Mouse (Mus musculus) mouse embryonic stem cell (cell line): Measurements from ENCODE around the gene Fam71e1.

Experiments used
- in situ Hi-C, 2 experiments: fragments of 300-500 bp; cut with MboI; formaldehyde crosslinking; loops; 1 replicate in 1 of 2; 3 replicates in 1 of 2; pipeline ENCODE4 v1.14.3; 2019 to 2020; ENCODE audit warnings: low sequenced_read_pairs in 2 of 2, low pct_unique_long_range_greater_than_20kb in 1 of 2, mixed read lengths in 1 of 2; ENCODE audit not compliant: unreplicated experiment in 1 of 2

Fam71e1 gene

DNA sequence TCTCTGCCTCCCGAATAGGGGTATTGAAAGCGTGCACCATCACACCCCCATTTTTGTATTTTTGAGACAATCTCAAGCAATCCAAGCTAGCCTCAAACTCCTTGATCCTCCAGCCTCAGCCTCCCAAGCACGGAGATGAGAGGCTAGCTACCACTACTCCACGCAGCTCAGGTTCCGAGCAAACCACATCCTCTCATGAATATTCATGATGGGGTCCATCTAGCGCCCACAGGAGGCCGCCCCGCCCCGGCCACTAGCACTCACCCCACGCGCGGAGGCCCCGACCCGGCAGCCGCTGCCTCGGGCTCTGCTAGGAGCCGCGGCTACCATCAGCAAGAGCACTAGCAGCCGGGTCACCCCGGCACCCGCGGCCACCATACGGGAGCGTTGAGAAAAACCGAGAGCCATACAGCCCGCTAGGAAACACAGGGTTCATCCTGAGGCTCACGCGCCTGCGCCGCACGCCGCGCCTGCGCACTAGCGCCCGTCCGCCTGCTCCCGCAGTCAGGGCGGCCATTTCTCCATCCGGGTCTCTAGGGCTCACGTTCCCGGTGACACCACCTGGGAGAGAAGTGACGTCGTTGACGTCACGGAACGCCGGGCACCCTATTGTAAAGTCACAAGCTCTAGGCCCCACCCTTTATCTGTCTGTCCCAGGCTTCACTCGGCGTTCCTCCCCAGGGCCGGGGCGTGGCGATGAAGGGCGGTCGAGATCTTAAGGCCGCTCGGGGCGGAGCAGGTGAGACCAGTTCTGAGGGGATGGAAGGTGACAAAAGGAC lies at the start of gene Fam71e1, which contains the start of gene Emc10:
Gene Fam71e1 (plus strand): TSS at position 590 of the 779 bp plus-strand sequence.
Gene Emc10 (minus strand): TSS at position 538 of the 779 bp plus-strand sequence.
- in situ Hi-C loops = loop anchor here in 1 of 2 experiments (5.0 kb wide), 2 partner anchors 61 to 94 kb away; no protein-coding TSS in a partner anchor

DNA sequence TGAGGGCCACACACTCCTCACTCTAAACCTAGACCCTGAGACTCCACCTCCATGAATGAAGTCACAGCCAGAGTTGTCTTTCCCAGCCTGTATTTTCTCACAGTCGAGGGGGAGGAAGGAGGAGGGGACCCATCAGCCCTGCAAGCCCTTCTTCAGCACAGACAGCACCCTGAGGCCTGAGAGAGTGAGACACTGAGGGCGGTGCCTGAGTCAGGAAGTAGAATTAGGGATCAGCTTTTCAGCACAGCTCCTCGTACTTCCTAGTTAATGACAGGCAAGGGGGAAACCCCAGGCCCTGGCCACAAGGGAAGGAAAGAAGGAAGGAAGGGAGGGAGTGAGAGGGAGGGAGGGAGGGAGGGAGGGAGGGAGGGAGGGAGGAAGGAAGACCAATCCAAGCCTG lies 43.1 kb upstream of the Fam71e1 start:
- in situ Hi-C loops = no loop called here

DNA sequence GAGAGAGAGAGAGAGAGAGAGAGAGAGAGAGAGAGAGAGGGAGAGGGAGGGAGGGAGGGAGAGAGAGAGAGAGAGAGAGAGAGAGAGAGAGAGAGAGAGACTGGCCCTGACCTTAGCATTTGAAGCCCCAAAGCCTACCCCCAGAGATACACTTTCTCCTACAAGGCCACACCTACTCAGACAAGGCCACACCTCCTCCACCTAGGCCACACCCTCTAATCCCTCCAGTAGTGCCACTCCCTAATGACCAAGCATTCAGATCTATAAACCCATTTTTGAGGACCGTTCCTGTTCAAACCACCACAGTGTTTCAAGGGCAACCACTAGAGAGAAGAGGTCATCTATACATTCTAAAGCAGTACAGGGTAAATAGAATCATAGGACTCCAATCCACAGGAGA lies 40.1 kb upstream of the Fam71e1 start:
- in situ Hi-C loops = no loop called here

DNA sequence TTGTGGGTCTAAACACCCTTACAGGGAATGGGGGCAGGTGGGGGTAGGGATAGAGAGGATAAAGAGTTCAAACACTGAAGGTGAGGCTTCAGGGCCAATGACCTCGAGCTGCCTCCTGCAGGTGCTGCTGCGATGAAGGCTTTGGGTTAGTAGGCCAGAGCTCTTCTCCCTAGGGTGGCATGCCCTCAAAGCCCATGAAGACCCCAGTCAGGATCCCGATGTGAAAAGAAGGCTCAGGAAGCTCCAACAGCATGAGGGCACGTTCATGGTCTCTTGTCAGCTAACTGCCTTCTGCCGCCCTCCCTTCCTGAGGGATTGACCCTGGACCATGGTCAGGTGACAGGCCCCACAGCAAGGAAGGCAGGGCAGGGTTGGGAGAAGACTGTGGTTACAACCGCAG lies 36.3 kb upstream of the Fam71e1 start:
- in situ Hi-C loops = no loop called here

DNA sequence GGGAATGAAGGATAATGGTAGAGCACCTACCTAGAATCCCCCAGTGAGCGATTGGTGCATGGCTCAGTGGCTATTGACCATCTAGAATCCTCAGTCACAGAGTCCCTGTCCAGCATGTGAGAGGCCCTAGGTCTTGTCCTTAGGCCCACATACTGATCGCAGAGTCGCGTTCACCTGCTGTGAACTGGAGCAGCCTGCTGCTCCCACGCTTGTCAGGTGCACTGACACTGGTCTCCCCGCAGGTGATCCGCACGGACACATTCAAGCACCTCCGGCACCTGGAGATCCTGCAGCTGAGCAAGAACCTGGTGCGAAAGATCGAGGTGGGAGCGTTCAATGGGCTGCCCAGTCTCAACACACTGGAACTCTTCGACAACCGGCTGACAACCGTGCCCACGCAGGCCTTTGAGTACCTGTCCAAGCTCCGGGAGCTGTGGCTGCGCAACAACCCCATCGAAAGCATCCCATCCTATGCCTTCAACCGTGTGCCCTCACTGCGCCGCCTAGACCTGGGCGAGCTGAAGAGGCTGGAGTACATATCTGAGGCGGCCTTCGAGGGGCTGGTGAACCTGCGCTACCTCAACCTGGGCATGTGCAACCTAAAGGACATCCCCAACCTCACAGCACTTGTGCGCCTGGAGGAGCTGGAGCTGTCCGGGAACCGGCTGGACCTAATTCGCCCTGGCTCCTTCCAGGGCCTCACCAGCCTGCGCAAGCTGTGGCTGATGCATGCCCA lies 35.4 kb upstream of the Fam71e1 start:
- in situ Hi-C loops = no loop called here

DNA sequence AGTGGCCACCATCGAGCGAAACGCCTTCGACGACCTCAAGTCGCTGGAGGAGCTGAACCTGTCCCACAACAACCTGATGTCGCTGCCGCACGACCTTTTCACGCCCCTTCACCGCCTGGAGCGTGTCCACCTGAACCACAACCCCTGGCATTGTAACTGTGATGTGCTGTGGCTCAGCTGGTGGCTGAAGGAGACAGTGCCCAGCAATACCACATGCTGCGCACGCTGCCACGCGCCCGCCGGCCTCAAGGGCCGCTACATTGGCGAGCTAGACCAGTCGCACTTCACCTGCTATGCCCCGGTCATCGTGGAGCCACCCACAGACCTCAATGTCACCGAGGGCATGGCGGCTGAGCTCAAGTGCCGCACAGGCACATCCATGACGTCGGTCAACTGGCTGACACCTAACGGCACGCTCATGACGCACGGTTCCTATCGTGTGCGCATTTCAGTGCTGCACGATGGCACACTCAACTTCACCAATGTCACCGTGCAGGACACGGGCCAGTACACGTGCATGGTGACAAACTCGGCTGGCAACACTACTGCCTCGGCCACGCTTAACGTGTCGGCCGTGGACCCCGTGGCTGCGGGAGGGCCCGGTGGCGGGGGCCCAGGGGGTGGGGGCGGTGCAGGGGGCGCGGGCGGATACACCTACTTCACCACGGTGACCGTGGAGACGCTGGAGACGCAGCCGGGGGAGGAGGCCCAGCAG lies 34.7 kb upstream of the Fam71e1 start:
- in situ Hi-C loops = no loop called here

DNA sequence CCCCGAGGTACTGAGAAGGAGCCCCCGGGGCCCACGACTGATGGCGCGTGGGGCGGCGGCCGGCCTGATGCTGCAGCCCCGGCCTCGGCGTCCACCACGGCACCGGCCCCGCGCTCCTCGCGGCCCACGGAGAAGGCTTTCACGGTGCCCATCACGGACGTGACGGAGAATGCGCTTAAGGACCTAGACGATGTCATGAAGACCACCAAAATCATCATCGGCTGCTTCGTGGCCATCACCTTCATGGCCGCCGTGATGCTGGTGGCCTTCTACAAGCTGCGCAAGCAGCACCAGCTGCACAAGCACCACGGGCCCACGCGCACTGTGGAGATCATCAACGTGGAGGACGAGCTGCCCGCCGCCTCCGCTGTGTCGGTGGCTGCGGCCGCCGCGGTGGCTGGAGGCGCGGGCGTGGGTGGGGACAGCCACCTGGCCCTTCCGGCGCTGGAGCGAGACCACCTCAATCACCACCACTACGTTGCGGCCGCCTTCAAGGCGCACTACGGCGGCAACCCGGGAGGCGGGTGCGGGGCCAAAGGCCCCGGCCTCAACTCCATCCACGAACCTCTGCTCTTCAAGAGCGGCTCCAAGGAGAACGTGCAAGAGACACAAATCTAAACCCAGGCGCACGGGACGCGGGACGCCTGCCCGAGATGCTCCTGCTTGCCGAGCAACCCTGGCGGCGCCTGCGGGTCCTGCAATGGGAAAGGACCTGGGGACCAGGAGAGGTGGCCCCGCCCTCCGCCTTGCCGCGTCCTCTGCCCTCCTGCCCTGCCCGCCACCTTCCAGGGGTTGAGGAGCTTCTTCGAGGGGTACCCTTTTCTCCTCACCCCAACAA lies 33.9 kb upstream of the Fam71e1 start:
- in situ Hi-C loops = no loop called here

DNA sequence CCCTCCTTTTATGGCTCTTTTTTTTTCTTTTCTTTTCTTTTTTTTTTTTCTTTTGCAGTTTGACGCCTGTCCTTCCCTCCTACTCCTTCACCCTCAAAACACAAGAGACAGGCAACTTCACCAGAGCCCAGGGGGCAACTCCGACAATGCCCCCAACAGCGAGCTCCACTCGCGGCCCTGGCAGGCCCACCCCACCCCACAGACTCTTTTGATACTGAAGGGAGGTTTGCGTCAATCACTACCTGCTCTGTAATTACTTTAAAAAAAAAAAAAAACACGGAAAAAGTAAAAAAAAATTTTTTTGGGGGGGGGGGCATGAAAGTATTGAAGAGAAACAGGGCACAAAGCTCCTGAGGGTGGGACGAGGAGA lies 33.3 kb upstream of the Fam71e1 start:
- in situ Hi-C loops = no loop called here

DNA sequence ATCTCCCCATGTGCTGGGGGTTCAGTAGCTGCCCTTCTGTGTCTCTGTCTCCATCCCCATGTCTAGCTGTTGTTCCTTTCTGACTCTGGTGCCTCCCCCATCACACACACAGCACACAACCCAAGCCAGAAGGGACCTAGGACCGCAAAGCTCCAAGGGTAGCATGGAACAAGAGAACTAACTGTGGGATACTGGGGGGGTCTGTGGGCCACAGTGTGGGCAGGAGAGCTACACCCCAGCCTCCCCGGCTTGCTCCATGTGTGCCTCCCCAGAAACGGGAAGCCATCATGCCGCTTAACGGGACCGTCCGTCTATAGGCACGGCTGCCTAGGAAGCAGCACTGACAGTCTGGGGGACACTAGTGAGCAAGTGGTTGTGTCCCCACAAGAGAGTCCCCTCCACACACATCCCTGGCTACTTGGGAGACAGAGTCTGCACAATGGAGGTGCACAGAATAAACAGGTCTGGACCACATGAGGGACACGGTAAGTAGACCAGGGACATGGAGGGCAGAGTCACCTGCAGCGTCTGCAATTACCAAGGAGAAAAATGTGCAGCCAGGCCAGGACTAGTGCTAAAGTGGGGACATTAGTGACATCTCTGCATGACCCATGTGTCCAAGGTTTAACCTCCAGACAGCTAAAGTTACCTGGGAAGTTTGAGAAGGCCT lies 32.7 kb upstream of the Fam71e1 start:
- in situ Hi-C loops = no loop called here

DNA sequence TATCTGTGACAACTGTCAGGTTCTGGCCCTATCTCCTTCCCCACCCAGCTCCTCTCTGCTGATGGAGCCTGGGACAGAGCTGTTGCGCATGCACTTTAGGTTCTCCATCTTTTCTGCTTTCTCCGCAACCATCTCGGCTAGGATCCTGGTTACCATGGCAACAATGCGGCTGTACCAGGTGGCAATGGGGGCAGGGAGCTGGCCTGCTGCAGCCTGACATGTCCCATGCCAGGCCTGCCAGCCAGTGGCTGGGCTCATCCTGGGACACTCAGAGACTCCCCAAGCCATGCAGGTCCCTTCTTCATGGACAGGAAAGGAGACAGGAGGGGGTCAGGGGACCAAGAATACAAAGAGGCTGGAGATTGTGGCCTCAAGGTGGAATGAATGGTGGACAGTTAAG lies 31.9 kb upstream of the Fam71e1 start:
- in situ Hi-C loops = no loop called here

DNA sequence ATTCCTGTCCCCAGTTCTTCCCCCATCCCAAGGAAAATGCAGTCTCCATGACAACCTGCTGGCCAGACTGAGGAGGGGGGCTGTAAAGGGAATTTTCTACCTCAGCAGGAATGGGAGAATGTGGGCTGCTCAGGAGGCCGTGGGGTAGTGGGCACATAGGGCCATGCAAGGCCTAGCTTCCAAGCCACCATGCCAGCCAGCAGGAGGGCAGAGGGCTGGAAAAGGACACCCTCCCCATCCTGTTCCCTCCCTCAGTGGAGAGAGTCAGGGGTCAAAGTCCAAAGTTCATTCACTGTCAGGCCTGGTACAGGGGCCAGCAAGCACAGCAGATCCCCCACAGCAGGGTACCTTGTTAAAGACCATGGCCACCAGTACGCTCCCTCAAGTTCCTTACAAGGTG lies 31.3 kb upstream of the Fam71e1 start, which contains the start of gene Aspdh:
Gene Aspdh (plus strand): TSS at position 281 of the 400 bp plus-strand sequence.
- in situ Hi-C loops = no loop called here

DNA sequence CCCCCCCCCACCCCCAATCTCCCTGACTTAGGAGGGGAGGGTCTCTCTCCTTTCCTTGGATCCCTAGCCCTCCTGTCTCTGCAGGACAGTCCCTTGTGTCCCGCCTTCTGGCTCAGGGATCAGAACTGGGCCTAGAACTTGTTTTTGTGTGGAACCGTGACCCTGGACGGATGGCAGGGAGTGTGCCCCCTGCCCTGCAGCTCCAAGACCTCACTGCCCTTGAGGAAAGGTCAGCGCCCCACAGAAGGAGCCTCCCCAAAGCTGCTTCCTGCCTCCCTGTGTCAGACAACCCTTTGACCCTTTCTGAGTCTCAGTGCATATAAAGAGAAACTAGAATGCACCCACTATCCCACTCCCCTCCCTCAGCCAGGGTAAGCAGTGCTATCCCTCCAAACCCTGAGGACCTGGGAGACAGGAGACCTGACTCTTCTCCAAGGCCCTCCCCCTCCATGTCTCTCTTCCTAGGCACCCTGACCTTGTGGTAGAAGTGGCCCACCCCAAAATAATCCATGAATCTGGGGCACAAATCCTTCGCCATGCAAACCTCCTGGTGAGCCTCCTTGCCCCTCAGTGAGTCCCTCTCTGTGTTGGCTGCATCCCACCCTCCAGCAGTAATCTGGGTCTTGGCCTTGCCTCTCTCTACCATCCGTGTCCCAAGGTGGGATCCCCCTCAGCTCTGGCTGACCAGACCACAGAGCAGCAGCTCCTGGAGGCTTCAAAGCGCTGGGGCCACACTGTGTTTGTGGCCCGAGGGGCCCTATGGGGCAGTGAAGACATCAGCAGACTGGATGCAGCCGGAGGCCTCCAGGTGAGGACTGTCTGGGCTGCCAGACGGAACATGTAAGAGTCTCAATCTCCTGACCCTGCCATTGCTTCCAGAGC lies 30.1 kb upstream of the Fam71e1 start:
- in situ Hi-C loops = no loop called here

DNA sequence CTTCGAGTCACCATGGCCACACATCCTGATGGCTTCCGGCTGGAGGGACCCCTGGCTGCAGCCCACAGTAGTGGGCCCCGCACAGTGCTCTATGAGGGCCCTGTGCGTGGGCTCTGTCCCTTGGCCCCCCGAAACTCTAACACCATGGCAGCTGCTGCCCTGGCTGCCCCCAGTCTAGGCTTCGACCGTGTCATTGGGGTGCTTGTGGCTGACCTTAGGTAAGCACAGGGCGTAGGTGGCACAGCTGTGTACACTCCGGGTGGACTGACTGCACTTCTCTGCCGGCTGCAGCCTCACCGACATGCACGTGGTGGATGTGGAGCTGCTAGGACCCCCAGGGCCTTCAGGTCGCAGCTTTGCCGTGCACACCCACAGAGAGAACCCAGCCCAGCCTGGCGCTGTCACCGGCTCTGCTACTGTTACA lies 29.5 kb upstream of the Fam71e1 start:
- in situ Hi-C loops = no loop called here

DNA sequence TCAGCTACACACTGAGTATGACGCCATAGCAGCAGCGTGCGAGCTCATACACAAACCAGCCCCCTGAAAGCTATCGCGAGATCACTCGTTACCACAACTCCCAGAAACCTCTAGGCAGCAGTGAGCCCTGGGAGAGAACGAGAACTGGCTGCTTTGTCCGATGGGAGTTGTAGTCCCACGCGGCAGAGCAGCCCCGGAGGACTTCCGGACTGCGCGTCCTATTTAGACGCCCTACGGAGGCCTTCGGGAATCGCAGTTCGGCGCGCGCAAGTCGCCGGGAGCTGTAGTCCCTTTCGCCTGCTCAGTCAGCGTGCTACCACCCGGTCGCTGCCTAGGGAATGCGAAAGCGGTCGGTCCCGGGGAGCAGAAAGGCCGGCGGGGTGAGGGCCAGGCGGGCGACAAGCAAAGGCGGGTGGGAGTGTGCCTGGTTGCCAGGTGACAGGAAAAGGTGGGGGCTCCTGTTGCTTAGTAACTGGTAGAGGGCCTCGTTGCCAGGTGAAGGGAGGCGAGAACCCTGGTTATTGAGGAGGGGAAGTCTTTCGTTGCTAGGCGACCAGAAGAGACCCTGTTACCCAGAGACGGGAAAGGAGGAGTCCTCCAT lies 28.5 kb upstream of the Fam71e1 start, which contains the start of gene Josd2:
Gene Josd2 (plus strand): TSS at position 170 of the 601 bp plus-strand sequence.
- in situ Hi-C loops = no loop called here

DNA sequence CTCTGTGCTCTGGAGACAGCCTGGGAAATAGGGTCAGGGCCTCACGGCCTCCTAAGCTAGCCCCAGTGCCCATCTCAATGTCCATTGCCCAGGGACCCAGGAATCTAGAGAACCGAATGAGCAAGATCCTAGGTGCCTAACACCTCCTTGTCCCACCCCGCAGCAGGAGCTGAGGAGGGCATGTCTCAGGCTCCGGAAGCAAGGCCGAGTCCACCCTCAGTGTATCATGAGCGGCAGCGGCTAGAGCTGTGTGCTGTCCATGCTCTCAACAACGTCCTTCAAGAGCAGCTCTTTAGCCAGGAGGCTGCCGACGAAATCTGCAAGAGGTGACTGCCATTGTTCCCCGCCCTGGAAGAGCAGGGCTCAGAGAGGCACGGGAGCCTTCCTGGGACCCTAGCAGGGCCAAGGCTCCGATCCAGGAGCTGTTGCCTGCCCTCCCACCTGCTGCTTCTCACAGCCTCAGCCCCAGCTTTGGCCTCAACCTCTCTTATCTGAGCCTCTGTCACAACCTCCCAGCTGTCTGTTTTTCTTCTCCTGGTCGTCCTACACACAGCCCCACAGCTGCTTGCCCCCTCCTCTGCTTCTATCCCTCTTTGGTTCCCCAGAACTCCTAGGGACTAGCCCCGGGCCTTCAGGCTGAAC lies 27.6 kb upstream of the Fam71e1 start:
- in situ Hi-C loops = no loop called here
